Mouse (Mus musculus) ZHBTc4 (cell line): Measurements from ENCODE around the gene Rnaseh2c.

Experiments used
- DNase-seq: peaks from one replicate; pipeline ENCODE4 v3.0.0-alpha.2; 2011; ENCODE audit warnings: low read depth, low spot score

Rnaseh2c gene

DNA sequence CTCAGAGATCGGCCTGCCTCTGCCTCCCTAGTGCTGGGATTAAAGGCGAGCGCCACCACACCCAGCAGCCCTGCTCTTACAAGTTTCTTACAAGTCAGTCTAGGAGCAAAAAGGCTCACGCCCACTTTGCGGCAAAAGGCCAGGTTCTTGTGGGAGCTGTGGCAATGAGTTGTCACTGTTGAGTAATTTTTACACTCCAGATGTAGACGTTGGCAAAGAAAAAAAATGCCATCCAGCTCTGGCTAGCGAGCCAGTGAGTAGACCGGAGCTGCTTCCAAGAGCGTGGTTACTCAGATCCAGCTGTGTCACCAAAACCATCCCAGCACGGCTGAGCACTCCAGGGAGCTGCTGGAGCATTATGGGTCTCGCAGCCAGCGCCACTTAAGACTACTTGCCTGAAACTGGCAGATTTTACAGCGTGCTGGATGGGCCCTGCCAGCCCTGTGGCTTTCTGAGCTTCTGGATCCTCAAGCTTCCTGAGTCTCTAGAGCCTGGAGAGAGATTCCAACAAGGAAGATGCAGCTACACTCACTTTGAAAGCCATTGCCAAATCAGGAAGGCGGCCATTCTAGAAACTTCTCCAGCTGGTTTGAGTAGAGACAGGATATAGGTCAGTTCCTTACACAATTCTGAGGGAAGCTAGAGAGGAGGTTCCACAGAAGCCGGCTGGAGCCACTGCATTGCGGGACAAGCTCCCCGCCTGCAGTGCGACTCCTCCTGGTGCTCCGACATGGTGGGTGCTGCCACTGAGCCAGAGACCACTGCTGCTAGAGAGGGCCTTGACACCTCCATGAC, 29.1 kb upstream of the Rnaseh2c start:
- peak; percentile 39 for DNase-seq

DNA sequence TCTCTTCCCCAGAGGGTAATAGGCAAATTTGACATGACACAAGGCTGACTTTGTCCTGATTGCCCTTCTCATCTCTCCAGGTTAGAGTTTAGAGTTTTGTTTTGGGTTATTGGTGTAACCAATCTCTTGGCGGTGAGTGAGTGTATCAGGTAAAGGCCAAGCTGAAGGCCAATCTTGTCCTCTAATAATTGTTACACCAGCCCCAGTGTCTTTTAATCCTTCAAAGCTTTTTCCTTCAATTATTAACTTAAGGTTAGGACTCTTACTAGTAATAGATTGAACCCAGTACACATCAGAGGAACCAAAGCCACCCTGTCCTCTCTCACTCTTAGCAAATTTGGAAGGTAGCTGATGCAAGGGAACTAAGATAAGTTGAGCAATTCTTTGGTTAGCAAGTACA, 26.3 kb upstream of the Rnaseh2c start:
- no peak for DNase-seq

DNA sequence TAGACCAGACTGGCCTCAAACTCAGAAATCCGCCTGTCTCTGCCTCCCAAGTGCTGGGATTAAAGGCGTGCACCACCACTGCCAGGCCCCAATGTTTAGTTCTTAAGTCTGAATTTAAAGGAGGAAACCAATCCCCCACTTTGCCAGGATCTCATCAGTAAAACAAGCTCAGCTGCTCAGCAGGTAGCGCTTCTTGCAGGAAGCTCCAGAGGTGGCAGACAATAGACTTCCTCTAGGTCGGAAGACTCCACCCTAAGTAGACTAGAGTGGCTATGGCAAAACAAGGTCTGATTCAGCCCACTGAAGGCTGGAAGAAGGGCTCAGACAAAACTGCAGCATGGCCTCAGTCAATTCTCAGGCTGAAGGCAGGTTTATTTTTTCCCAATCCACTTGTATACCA, 21.7 kb upstream of the Rnaseh2c start:
- DNase-seq: peak; percentile 83

DNA sequence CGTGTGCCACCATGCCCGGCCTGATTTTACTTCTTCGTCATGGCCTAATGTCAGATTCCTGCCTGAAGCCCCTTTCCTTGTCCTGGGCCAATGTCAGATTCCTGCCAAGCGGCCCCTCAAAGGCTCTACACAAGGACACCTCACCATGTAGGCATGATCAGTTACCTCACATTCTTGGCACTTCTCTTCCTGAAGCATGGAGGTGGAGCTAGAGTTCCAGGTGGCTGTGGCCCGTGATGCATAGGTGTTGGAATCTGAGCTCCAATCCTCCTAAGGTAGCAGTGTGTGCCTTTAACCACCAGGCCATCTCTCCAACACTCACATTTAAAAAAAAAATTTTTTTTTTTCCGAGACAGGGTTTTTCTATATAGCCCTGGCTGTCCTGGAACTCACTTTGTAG, 20.9 kb upstream of the Rnaseh2c start:
- DNase-seq: no peak

DNA sequence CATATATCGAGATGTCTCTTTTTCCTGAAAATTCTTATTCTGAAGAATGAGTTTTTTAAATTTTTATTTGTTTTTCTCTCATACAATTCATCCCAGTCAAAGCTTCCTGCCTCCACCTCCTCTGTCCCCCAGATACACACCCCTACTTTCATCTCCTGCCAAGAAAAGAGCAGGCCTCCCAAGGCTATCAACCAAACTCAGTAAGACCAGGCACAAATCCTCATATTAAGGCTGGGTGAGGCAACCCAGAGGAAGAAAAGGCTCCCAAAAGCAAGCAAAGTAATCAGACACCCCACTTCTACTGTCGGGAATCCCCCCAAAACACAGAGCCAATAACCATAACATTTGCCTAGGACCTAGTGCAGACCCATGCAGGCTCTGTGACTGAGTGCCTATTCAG, 19.7 kb upstream of the Rnaseh2c start:
- DNase-seq: no peak

DNA sequence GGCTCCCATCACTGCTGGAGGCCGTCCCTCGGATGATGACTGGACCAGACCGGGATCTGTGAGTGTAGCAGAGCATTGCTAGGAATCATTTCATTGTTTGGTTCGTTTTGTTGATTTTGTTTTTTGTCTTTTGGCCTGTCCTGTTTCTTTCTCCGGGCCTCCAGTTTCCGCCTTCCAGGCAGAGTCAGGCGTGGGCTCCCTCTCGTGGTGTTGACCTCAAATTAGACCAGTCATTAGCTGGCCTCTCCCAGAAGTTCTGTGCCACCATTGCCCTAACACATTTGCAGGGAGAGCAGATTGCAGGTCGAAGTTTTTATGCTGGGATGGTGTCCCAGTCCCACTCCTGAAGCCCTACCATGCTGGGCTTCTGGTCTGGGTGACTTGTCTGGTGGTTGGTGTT, 12.5 kb upstream of the Rnaseh2c start:
- peak; percentile 24 for DNase-seq

DNA sequence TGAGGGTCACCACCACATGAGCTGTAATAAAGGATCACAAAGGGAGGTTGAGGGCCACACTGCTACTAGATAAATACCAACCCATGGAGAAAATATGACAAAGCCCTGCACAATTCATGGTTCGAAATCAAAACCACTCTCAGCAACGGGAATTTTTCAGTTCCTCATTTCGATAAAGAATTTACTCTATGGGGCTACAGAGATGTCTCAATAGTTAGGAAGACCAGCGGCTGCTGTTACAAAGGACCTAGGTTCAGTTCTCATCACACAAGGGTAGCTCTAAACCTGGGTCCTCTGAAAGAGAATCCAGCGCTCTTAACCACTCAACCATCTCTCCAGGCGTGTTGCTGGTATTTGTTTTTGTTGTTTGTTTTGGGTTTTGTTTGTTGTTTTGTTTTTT, 9.8 kb upstream of the Rnaseh2c start:
- DNase-seq: no peak

DNA sequence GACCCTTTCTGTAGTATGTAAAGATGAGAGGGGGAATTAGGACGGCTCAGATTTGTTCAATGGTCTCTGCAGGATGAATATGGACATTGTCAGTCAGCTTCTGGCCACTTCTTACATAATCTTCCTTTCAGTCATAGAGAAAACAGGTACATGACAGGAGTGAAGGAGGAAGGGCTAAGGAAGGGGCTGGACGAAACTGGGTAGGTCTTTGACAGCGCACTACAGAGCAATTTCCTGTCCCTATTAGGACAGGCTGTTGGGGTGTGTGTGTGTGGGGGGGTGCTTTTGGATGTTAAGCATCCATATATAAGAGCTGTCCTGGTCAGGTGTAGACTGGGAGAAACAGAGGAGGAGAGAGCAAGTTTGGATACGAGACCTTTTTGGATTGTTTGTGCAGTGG, 2.4 kb upstream of the Rnaseh2c start:
- DNase-seq: no peak

DNA sequence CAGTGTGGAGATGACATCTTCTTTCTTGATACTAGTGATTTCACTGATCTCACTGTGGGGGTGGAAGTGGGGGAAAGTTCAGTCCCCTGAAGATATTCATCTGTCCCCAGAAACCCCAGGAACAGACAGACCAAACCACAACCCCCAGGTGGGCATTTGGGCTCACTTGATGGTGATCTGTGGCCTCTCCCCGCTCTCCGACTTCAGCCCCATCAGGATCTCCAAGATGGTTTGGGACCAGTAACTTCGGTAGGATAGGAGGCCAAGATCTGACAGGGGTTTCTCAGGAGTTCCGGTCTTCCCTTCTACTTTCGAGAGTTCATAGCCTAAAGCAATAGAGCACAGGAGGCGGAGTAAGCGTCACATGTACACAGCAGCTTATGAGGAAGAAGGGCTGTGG, 2.0 kb downstream of the Rnaseh2c start:
- DNase-seq: no peak

DNA sequence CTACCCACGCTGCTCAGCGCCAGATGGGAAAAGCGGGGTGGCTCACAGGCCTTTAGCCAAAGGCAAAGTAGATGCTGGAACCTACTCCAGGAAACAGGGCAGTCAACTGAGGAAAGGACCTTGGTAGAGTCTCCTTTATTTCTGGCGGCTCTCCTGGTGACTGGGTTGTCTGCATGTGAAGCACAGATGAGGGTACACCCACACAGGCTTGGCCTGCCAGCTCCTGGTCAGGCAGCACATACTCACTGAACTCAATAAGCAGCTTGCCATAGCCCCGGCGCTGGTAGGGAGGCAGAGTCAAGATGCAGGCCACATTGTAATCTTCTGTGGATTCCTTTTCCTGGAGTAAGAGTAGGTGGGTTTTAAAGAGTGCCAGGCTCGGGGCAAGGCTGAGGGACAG, 3.5 kb downstream of the Rnaseh2c start:
- DNase-seq: no peak

DNA sequence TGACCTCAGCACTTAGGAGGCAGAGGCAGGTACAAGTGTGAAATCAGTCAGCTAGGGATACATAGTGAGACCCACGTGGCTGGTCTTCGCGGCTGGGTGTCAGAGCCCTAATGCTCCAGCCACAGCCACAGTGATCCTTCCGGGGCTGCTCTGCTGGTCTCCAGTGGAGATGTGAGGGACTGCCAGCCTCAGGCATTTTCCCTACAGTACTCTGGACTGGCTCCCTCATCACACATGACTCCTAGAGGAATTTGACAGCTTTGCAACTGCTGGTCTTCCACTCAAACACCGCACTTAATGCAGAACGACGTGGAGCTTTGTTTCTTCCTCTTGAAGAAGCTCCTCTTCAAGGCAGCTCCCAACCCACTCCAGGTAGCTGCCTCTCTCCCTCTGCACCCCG, 4.5 kb downstream of the Rnaseh2c start:
- DNase-seq: peak; percentile 48

DNA sequence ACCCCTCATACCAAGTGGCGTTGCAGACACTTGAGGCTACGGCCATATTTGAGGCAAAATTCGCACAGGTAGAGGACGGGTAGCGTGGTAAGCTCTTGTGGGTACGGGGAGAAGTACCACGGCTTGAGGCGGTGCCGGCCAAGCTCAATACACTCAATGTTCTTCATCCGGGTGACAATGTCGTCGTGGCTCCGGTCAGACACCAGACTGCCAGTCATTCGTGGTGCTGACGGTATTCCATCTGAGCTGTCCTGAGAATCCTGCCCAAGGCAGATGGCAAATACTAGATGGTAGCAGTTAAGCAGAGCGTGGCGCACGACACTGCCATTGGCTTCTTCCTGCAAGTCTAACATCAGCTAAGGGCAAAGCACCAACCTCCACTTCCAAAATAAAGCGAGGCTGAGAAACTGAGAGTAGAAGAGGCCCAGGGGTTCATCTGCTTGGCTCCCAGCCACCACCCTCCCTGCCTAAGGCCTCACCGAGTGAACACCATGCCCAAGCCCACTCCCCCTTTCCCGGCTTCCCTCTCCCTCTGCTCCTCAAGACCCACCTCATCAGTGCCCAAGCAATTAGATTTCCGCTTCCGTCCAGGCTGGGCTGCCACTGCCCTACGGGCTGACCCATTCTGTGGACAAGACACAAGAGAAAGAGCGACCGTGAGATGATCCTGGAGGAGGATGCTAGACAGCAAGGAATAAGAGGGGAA, 6.2 kb downstream of the Rnaseh2c start:
- no peak for DNase-seq

DNA sequence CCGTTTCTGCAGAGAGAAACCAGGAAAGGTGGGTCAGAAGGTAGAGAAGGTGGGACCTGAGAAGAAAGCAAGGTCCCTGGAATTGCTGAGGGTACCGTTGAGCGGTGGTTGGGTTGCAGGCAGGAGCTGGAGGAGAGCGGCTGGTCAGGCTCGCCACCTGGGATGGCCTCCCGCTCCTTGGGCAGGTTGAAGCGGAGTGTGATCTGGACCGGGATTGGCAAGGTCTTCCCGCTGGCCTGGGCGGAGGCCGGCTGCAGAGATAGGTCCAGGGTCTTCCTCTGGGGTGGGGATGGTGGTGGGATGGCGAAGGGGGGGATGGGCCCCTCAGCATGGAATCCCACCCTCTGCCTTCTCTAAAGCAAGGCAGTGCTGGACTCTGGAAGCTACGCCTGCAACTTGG, 7.0 kb downstream of the Rnaseh2c start:
- no peak for DNase-seq

DNA sequence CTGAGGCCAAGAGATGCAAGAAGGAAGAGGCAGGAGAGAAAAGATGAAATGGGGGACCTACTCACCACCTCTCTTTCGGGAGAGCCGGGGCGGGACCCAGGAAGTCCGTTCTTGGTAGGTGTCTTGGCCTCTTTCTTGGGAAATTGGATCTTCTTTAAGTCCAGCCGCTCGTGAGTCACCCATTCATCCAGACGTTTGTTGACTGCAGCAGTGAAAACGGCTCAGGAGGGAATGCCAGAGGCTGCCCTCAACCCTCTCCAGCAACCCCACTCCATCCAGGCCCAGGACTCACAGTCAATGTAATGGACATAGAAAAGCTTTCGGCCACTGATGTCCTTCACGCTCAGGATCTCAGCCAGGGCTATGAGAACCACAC, 7.5 kb downstream of the Rnaseh2c start:
- DNase-seq: no peak

DNA sequence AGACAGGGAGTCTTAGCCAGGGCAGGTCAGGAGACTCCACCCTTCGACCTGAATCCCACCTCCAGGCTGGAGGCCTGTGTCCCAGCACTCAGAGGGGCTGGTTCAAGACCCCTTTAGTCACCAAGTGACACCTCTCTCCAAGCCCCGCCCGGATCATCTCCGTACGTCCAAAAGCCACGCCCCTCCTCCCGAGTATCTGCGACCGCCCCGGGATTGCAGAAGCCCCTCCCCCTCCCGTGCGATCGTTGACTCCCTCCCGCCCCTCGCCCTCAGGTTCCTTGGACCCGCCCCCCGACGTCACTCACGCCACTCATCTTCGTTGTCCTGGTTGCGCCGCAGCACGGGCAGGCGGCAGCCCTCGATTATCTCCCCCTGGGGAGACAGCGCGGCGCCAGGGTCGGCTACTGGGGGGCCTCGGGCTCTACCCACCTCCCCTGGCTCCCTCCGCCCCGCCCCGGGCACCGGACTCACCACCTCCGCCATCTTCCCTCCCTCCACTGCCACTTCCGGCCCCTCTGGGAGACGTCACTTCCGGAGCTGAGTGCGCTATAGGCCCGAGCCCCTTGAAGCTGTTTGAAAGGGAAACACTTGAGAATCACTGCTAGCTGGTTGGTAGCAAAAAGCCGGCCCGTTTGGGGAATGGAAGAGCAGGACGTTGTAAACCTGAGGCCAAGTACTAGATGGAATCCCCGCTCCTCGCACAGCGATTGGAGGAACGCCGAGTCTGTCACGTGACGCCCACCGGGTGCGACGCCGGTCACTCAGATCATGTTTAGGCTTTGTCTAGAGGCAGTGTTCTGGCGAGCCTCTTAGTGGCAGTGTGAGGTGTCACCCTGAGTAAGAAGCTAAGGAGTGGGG, 8.1 kb downstream of the Rnaseh2c start, which contains the start of gene Kat5:
TSS of gene Kat5 (minus strand) at position 691 of the 858 bp plus-strand sequence.
- DNase-seq: peak; percentile 95

DNA sequence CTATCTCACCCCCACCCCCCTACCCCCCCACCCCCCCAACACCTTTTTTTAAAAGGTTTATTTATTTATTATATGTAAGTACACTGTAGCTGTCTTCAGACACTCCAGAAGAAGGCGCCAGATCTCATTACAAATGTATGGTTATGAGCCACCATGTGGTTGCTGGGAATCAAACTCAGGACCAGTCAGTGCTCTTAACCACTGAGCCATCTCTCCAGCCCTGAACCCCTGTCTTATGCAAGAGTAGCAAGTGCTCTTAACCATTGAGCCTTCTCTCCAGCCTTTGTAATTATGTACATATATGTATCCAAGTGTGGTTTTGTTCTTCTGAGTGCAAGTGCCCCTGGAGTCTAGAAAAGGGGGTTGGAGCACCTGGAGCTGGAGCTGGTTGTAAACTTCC, 10.3 kb downstream of the Rnaseh2c start:
- DNase-seq: peak; percentile 35

DNA sequence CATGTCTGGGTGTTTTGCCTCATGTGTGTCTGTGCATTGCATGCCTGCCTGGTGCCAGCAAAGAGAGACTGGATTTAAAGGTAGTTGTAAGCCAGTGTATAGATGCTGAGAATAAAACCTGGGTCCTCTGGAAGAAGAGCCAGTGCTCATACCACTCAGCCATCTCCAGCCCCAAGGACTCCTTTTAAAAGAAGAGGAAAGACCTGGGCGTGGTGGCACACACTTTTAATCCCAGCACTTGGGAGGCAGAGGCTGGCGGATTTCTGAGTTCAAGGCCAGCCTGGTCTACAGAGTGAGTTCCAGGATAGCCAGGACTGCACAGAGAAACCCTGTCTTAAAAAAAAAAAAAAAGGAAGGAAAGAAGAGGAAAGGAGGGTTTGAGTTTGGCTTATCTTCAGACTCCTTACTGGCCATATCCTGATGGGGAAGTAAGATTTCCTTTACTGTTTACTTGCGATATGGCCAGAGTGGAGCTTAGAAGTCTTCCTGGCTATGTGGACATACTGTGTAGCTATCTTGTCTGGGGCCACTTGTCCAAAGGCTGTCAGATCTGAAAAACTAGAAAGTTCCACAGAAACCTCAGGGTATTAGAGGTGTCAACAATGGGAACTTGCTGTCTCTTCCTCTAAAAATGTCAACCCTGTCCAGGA, 11.2 kb downstream of the Rnaseh2c start:
- DNase-seq: no peak

DNA sequence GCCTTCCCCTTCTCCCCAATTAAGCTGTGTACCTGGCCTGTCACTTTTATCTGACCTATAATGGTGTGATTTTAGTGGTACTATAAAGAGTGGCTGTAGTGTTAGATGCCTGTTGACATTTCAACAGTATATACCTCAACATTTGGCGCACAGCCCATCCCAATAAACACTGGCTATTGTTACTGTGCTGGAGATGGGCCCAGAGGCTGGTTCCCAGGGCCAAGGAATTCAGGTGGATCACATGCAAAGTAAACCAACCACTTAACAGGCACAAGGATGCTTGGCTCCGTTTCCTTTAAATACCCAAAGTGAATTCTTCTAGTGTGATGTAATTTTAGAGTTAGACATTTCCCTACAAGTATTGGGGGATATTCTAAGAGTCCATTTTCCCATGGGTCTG, 13.3 kb downstream of the Rnaseh2c start:
- no peak for DNase-seq

DNA sequence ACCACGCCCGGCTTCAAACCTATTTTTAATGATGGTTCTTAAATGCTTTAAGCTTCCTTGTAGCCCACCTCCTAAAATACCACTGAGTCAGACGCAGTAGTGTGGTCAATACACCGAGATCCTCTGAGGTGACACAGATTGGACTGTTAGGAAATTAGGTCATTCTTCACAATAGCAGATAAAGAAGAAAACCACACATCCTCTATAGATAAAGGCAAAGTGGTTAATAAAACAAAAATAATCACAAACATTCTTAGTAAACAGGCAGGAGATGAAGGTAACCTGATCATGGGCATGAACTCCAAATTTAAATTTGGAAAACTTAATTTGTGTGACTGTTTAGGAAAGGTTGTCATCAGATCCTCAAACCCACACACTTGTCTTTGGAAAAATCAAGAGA, 18.3 kb downstream of the Rnaseh2c start:
- no peak for DNase-seq

DNA sequence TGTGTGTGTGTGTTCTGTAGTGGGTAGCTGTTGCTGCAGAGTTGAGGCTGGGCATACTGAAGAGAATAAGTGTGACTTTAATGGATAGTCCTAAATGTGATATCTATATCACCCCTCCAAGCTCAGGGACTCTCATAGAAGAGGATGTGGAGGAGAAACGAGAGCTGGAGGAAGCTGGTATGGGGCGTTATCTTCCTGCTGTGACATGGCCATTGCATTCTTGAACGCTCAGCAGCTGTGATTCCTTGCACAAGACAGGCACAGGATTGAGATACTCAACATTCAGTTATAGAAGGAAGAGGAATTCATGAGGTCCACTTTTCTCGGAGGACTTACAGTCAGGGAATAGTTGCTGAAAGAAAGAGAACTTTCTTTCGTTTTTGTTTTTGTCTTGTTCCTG, 20.2 kb downstream of the Rnaseh2c start:
- no peak for DNase-seq

DNA sequence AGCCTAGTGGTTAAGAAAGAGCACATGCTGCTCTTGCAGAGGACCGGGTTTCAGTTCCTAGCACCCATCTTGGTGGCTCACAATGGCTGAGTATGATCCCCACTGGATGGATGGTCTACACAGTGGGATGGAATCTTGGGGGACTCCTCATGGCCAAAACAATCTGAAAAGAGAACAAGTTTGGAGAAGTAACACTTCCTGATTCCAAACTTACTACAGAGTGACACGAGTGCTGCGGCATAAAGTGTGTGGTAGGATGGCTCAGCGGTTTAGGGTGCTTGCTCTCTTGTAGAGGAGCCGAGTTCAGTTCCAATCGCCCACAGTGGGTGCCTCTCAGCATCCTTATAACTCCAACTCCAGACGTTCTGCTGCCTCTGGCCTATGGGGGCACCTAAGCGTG, 23.6 kb downstream of the Rnaseh2c start:
- no peak for DNase-seq

DNA sequence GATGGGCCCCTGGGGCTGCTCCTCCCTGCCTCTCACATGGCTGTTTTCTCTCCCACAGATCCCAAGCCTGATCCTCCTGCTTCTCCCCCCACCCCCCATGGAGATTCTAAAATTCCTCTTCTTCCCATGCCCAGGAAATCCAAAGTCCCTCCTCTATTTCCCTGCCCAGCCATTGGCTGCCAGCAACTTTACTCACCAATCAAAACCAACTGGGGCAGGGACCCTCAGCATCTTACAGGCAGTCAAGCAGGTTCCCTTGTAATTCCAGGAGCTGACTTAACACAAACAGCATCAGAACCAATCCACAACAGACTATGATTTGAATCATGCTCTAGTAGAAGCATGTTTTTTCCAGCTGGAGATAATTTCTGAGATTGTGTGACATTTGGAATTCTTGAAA, 28.2 kb downstream of the Rnaseh2c start:
- DNase-seq: peak; percentile 58
